Mouse (Mus musculus) mammary gland, adult 2 months (tissue): ENCODE results near the gene Vmn1r173. TPM values are rescaled to one million over a fixed set of nuclear protein-coding genes. Genes with fewer than 3 reads are reported as not detected.

Experiments
- polyA plus RNA-seq: library from polyadenylated mRNA; depleted of rRNA; stranded (reverse); fragments of >200 nt; gene quantifications from 2 replicates; pipeline ENCODE4 v1.2.3, GENCODE M21; 2012; ENCODE audit warnings: low replicate concordance; rRNA removed

Vmn1r173 gene
- not detected in 2 replicates for polyA plus RNA-seq

DNA sequence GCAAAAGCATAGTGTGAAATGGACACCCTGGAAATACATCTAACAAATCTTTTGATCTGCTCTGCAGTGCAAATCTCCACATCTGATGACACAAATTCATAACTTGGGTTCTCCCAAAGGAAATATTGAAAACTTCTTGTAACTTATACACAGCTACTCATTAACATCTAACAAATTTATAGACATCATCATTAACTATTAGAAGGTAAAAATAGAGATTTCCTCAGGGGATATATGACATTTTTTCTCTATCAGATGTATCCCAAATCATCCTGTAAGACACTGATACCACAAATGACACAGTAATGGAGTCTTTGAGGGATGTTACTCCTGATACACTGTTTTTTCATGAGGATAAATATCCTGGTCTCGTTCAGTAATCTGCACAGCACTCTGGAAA lies at the start of gene Vmn1r173:
Gene Vmn1r173, plus strand, starts transcription at position 301 of the 400 bp plus-strand sequence.

DNA sequence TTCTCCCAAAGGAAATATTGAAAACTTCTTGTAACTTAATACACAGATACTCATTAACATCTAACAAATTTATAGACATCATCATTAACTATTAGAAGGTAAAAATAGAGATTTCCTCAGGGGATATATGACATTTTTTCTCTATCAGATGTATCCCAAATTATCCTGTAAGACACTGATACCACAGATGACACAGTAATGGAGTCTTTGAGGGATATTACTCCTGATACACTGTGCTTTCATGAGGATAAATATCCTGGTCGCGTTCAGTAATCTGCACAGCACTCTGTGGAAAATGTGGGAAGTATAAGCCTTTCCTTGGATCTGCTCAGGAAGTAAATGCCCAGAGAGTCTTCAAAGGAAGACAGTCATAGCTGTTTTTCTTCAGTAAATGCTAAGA lies 42.5 kb upstream of the Vmn1r173 start, which contains the start of gene Vmn1r172:
Gene Vmn1r172, plus strand, starts transcription at position 301 of the 400 bp plus-strand sequence.

DNA sequence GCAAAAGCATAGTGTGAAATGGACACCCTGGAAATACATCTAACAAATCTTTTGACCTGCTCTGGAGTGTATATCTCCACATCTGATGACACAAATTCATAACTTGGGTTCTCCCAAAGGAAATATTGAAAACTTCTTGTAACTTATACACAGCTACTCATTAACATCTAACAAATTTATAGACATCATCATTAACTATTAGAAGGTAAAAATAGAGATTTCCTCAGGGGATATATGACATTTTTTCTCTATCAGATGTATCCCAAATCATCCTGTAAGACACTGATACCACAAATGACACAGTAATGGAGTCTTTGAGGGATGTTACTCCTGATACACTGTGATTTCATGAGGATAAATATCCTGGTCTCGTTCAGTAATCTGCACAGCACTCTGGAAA lies 51.5 kb downstream of the Vmn1r173 start, which contains the start of gene Vmn1r174:
Gene Vmn1r174, plus strand, starts transcription at position 301 of the 400 bp plus-strand sequence.

Other genes starting within 250 kb of the Vmn1r173 start
- not detected in 2 replicates for gene Vmn1r167, start 193.5 kb upstream of the Vmn1r173 start, polyA plus RNA-seq
- gene Vmn1r168, start 161.0 kb upstream of the Vmn1r173 start, polyA plus RNA-seq: not detected in 2 replicates
- gene Vmn1r169, start 125.2 kb upstream of the Vmn1r173 start, polyA plus RNA-seq: not detected in 2 replicates
- gene Vmn1r170, start 94.5 kb upstream of the Vmn1r173 start, polyA plus RNA-seq: not detected in 2 replicates
- gene Vmn1r171, start 70.0 kb upstream of the Vmn1r173 start, polyA plus RNA-seq: not detected in 2 replicates
- gene Vmn1r172, start 42.4 kb upstream of the Vmn1r173 start, polyA plus RNA-seq: not detected in 2 replicates
- gene Vmn1r174, start 51.6 kb downstream of the Vmn1r173 start, polyA plus RNA-seq: not detected in 2 replicates
- gene Vmn1r175, start 109.9 kb downstream of the Vmn1r173 start, polyA plus RNA-seq: not detected in 2 replicates
- not detected in 2 replicates for gene Vmn1r176, start 136.7 kb downstream of the Vmn1r173 start, polyA plus RNA-seq
- not detected in 2 replicates for gene Vmn1r177, start 165.7 kb downstream of the Vmn1r173 start, polyA plus RNA-seq
- not detected in 2 replicates for gene Vmn1r178, start 191.3 kb downstream of the Vmn1r173 start, polyA plus RNA-seq
- gene Vmn1r179, start 226.3 kb downstream of the Vmn1r173 start, polyA plus RNA-seq: not detected in 2 replicates
- not detected in 2 replicates for gene Vmn1r180, start 249.9 kb downstream of the Vmn1r173 start, polyA plus RNA-seq